Mouse (Mus musculus): Measurements from ENCODE around the gene Gm6904. TPM values are rescaled to one million over a fixed set of nuclear protein-coding genes. Genes with fewer than 3 reads are reported as not detected.

Gene Gm6904
- polyA plus RNA-seq, 1 experiment from 2014 or later, result not detected

DNA sequence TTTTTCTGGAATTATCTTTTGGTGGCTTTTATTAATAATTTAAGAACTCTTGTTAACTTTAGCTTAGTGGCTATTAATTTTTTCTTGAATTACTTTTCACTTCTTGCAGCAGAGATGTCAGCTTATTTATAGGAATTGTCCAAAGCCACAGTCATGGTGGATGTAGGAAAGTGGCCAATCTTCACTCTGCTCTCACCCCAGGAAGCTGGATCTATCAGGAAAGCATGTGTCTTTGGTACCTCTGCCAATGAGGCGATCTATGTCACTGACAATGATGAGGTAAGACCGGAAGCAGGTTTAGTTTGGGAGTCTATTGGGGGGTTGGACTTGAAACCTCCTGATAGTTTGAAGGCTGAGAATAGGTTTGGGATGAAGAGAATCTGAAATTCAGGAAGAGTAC, 50.2 kb downstream of the Gm6904 start:
- no peaks in the 10 kb centered on the region for H3K27me3 ChIP-seq
- ATAC-seq (ENCODE audit: insufficient number of reproducible peaks, insufficient read depth, low FRiP score, low TSS enrichment, low read depth), result no peak
- H3K4me1 ChIP-seq, result peaks cover 22% of the 10 kb centered on the region
- H3K36me3 ChIP-seq, result peaks cover 31% of the 10 kb centered on the region
- no peak overlapping the region for H3K4me3 ChIP-seq
- H3K27ac ChIP-seq, result no peak overlapping the region
- no peak overlapping the region for H3K4me2 ChIP-seq
- no peaks in the 10 kb centered on the region for H3K9me3 ChIP-seq
- 97% methylated on average over 2 of the region's 2 CpGs for WGBS
- H3K9ac ChIP-seq, result no peak overlapping the region

DNA sequence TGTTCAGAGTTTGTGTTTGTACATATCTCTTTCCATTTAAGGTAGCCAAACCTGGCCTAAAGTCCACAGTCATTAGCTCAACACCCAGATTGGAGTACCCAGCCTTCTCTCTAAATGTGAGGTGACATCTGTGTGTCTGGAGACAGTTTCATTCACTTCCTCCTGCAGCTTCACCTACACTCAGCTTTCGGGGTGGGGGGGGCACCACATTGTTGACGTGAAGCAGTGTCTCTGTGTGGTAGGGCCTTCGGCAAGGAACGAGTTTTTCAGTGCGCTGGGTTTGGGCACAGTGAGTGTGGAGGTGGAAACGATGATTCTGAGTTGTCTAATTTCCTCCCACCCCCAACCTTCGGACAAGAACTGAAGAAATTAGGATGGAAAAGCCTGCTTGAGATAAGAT, 51.0 kb downstream of the Gm6904 start:
- Histone ChIP-seq H3K36me3 (peaks cover 23% of the 10 kb centered on the region), H3K27ac (no peak overlapping the region), H3K4me1 (peaks cover 30% of the 10 kb centered on the region), H3K9me3 (no peaks in the 10 kb centered on the region), H3K4me3 (no peak overlapping the region), H3K27me3 (no peaks in the 10 kb centered on the region), H3K4me2 (no peak overlapping the region), H3K9ac (no peak overlapping the region)
- no peak for ATAC-seq (ENCODE audit: insufficient number of reproducible peaks, insufficient read depth, low FRiP score, low TSS enrichment, low read depth)
- 83% methylated on average over 7 of the region's 7 CpGs for WGBS

DNA sequence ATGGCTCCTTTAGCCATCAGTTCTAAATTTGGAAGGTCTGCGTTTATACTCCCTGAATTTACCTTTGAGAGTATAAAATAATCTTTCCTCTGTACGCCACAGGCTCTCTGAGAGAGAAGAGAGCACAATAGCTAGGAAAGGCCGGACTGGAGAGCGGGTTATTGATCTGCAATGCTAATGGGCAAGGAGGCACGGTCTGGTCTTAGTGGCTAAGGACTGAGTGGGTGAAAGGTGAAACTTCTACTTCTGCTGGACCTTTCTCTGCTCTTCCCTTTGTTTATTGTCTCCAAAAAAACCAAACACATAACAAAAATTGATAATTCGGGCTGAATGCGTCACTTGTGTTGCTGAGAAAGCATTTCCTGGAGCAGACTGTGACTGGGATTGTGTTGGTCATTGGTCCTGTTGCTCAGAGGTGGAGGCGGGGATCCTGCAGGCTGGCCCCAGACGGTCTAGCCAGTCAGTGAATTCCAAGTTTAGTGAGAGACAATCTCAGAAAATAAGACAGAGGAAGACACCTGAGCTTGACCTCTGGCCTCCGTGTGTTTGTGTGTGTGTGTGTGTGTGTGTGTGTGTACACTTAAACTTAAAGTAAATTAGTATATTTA, 53.9 kb downstream of the Gm6904 start:
- no peak for ATAC-seq (ENCODE audit: insufficient number of reproducible peaks, insufficient read depth, low FRiP score, low TSS enrichment, low read depth)
- Histone ChIP-seq H3K9ac (no peak overlapping the region), H3K9me3 (no peaks in the 10 kb centered on the region), H3K4me2 (no peak overlapping the region), H3K4me1 (peaks cover 43% of the 10 kb centered on the region), H3K4me3 (no peak overlapping the region), H3K36me3 (peaks cover 8% of the 10 kb centered on the region), H3K27ac (no peak overlapping the region), H3K27me3 (no peaks in the 10 kb centered on the region)
- whole genome bisulfite sequencing, result 62% methylated on average over 10 of the region's 10 CpGs

DNA sequence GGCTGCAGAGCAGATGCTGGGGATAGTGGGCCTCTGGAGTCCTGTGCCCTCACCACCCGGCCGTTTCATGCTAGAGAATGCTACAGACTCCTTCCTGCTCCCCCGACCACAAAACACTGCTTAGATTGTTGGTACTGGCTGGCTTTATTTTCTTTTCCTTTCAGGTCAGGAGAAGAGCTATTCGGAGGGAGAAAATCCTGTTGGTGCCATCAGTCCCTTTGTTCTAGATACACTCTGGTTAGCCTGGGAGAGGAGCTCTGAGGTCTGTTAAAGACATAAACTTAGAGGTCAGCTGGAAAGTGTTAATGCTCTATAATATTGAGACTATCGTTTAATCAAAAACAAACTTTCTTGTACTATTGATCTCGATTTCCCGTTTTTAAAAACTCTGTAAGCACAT, 54.6 kb downstream of the Gm6904 start:
- Histone ChIP-seq H3K36me3 (peaks cover 2% of the 10 kb centered on the region; the same call in 1 of the 2 replicates), H3K27ac (no peak overlapping the region), H3K4me1 (peaks cover 43% of the 10 kb centered on the region), H3K4me3 (no peak overlapping the region), H3K9me3 (no peaks in the 10 kb centered on the region), H3K9ac (0 out of 2 replicates have a peak overlapping the region, but pooled peaks have one; percentile 12), H3K27me3 (no peaks in the 10 kb centered on the region), H3K4me2 (peak overlapping the region; percentile 30; the same call in 1 of the 2 replicates)
- WGBS, result 24% methylated on average over 7 of the region's 7 CpGs
- ATAC-seq (ENCODE audit: insufficient number of reproducible peaks, insufficient read depth, low FRiP score, low TSS enrichment, low read depth), result no peak

DNA sequence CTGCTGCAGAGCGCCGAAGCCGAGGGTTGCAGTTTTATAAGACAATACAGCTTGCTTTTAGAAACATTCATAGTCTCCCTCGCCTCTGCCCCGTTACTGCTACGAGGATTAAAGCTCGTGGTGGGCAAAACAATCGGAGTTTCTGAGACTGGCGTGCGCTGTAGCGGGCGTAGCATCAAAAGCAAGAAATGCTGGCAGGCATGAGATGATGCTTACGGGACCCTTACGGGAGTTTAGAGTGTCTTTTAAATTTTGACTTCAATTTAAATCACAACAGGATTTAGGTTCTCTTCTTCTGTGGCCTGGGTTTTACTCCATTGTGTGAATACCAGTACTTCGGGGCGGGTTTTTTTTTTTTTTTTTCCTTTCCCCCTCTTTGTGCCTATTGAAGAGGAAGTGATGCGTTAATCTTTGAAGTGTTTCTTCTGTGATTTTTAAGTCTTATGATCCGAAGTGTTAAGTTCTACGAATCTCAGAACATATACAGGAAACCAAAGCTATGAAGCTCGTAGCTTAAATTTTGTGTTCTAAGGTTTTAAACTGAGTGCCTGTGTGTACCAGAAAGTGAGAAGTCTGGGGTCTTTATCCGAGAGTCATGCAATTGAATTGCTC, 58.3 kb downstream of the Gm6904 start:
- no peaks in the 10 kb centered on the region for H3K36me3 ChIP-seq
- ATAC-seq (ENCODE audit: insufficient number of reproducible peaks, insufficient read depth, low FRiP score, low TSS enrichment, low read depth), result peak; percentile 22
- peak overlapping the region; percentile 84 for H3K4me3 ChIP-seq
- H3K4me1 ChIP-seq, result peaks cover 36% of the 10 kb centered on the region
- no peaks in the 10 kb centered on the region for H3K27me3 ChIP-seq
- under 1% methylated on average over 21 of the region's 21 CpGs for WGBS
- peak overlapping the region; percentile 95 for H3K9ac ChIP-seq
- peak overlapping the region; percentile 98 for H3K27ac ChIP-seq
- H3K4me2 ChIP-seq, result peak overlapping the region; percentile 84
- no peaks in the 10 kb centered on the region for H3K9me3 ChIP-seq

DNA sequence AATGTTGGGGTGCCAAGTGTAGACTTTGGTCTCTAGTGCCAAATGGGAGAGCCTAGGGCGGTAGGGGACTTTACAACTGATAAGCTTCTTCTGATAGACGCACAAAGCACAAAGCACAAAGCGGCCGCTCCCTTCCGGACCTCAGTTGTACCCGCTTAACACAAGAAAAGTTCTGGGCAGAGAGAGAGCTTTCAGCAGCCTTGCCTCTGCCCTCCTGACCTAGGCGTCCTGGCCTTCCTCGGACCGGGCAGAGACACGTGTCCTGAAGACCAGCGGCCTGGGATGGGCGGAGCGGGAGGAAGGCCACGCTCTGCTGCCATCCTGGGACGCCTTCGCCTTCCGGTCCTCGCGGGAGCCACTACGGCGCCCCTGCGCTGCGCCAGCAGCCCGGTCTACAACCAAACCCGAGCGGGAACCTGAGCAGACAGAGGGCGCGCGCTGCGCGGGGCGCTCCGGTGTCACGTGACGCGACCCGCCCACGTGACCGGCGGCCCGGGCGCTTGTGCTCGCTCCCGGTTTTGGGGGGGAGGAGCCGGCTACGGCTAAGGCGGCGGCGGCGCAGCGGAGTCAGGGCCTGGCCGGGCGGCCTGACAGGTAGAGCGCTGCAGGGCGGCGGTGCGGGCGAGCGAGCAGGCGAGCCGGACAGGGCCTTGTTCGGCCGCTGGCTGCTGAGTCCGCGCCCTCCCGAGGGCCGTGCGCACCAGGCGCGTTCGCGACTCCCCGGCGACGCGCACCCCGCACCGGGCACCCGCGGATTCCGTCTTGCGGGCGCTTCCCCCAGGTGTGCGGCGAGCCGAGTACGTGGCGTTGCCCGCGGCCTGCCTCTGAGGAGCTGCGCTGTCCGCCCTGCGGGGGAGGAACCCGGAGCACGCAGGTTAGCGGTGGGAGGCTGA, 59.1 kb downstream of the Gm6904 start, which contains the start of gene Rcbtb1:
Rcbtb1 (plus strand) TSS at position 499 of the 893 bp plus-strand sequence.
- under 1% methylated on average over 96 of the region's 96 CpGs for WGBS

More for the DNA sequence above, 59.1 kb downstream of the Gm6904 start, which contains the start of gene Rcbtb1:
- Histone ChIP-seq H3K4me1 (peaks cover 30% of the 10 kb centered on the region), H3K4me3 (peak within 1 kb of the TSS; percentile 84), H3K36me3 (no peaks in the 10 kb centered on the region), H3K4me2 (peak within 1 kb of the TSS; percentile 84), H3K9me3 (no peaks in the 10 kb centered on the region), H3K9ac (peak within 1 kb of the TSS; percentile 95), H3K27me3 (no peaks in the 10 kb centered on the region), H3K27ac (peak within 1 kb of the TSS; percentile 98)
- ATAC-seq (ENCODE audit: insufficient number of reproducible peaks, insufficient read depth, low FRiP score, low TSS enrichment, low read depth), result peak; percentile 94

Other genes with a start within 250 kb of the Gm6904 start
- gene 1700129C05Rik, start 117.3 kb downstream of the Gm6904 start, polyA plus RNA-seq (2015; fragmentation: Nextera tagmentation; extraction: Ambion mirVana), result not detected in 2 replicates
- not detected in 2 replicates for gene Gm5142, start 81.5 kb downstream of the Gm6904 start, polyA plus RNA-seq (2015; fragmentation: Nextera tagmentation; extraction: Ambion mirVana)
- 71.8 and 78.0 TPM in 2 replicates for gene Rcbtb1, start 59.0 kb downstream of the Gm6904 start, polyA plus RNA-seq (2015; fragmentation: Nextera tagmentation; extraction: Ambion mirVana)
- gene Phf11a, start 37.3 kb upstream of the Gm6904 start, polyA plus RNA-seq (2015; fragmentation: Nextera tagmentation; extraction: Ambion mirVana), result not detected in 2 replicates
- gene Phf11b, start 81.1 kb upstream of the Gm6904 start, polyA plus RNA-seq (2015; fragmentation: Nextera tagmentation; extraction: Ambion mirVana), result 0.32 and 0.37 TPM in 2 replicates
- 0.58 and 0.65 TPM in 2 replicates for gene Phf11d, start 105.3 kb upstream of the Gm6904 start, polyA plus RNA-seq (2015; fragmentation: Nextera tagmentation; extraction: Ambion mirVana)
- 0.55 and 0.63 TPM in 2 replicates for gene Phf11c, start 135.2 kb upstream of the Gm6904 start, polyA plus RNA-seq (2015; fragmentation: Nextera tagmentation; extraction: Ambion mirVana)
- 10.1 and 12.1 TPM in 2 replicates for gene Setdb2, start 180.7 kb upstream of the Gm6904 start, polyA plus RNA-seq (2015; fragmentation: Nextera tagmentation; extraction: Ambion mirVana)
- 39.8 and 40.8 TPM in 2 replicates for gene Cab39l, start 180.8 kb upstream of the Gm6904 start, polyA plus RNA-seq (2015; fragmentation: Nextera tagmentation; extraction: Ambion mirVana)